19 mouse cellular contexts compared by ENCODE assay signal in genomic region chr16:17466875-17467663, GRCm38 (mm10). TPM values are rescaled to one million over a fixed set of nuclear protein-coding genes. Genes with fewer than 3 reads are reported as not detected.
"Had no signal": no experiment of that assay in that cellular context is flagged by ENCODE, and none has a peak within 500 bp of the region (broad histone marks: within the 10 kb centered on the region; RNA-seq: fewer than 3 reads in every experiment).

No protein-coding gene starts in this region.

- H3K9me3 ChIP-seq: liver, embryonic 13.5 days; midbrain, embryonic 10.5 days; midbrain, embryonic 13.5 days; neural tube, embryonic 13.5 days; stomach, embryonic 15.5 days had no signal

- H3K27ac ChIP-seq: left cerebral cortex, adult 2 months; liver, embryonic 13.5 days; macrophage; midbrain, embryonic 10.5 days; midbrain, embryonic 13.5 days; neural tube, embryonic 13.5 days; stomach, embryonic 15.5 days had no signal

- DNase-seq: kidney, adult 18-20 months; kidney, postnatal 10 days; kidney, postnatal 36 days; layer of hippocampus, postnatal 36 days; liver, embryonic 13.5 days; lung, adult 2 months; lung, postnatal 14 days; retina, postnatal 1 day; right cerebral cortex, postnatal 25 days; thymus, adult 18-20 months; thymus, postnatal 4 days had no signal

- H3K27me3 ChIP-seq: liver, embryonic 13.5 days; midbrain, embryonic 13.5 days; neural tube, embryonic 13.5 days; stomach, embryonic 15.5 days had no signal

- H3K4me3 ChIP-seq: left cerebral cortex, adult 2 months; liver, embryonic 13.5 days; midbrain, embryonic 10.5 days; midbrain, embryonic 13.5 days; myocyte; neural tube, embryonic 13.5 days; stomach, embryonic 15.5 days had no signal

- H3K4me1 ChIP-seq: midbrain, embryonic 10.5 days; midbrain, embryonic 13.5 days; stomach, embryonic 15.5 days had no signal

- H3K9ac ChIP-seq: liver, embryonic 13.5 days; midbrain, embryonic 13.5 days; neural tube, embryonic 13.5 days; stomach, embryonic 15.5 days had no signal

- ATAC-seq: midbrain, embryonic 13.5 days; midbrain, embryonic 16.5 days had no signal

- H3K4me2 ChIP-seq: liver, embryonic 13.5 days; midbrain, embryonic 13.5 days; neural tube, embryonic 13.5 days; stomach, embryonic 15.5 days had no signal

RNA-seq across cellular contexts. Expression of gene Aifm3, which starts 22.3 kb away (rescaled TPM):
- polyA plus RNA-seq: macrophage had no signal
